Mouse (Mus musculus): ENCODE data around the gene Gm45783. TPM values are rescaled to one million over a fixed set of nuclear protein-coding genes. Genes with fewer than 3 reads are reported as not detected.
"Not testable (repeated sequence)": the region's sequence is repeated elsewhere in the genome, so short reads cannot be mapped to it uniquely, and the experiment has no call there.

The Gm45783 gene
- not detected in 2 replicates for polyA plus RNA-seq (2015; fragmentation: Nextera tagmentation; extraction: Ambion mirVana)

GRCm38 (mm10) chr7:7374431-7374830, at the start of gene Gm45783:
Gm45783 (minus strand) TSS chr7:7374573.
- 48% methylated on average over 12 of the region's 12 CpGs for WGBS
- ATAC-seq; H3K4me2 ChIP-seq (ENCODE audit: low read depth, low read length); H3K9ac ChIP-seq (ENCODE audit: low read depth, low read length); H3K36me3 ChIP-seq (ENCODE audit: control insufficient read depth, insufficient read depth, low read length); H3K4me3 ChIP-seq (ENCODE audit: low read length); H3K9me3 ChIP-seq (ENCODE audit: control insufficient read depth, low read length); H3K4me1 ChIP-seq (ENCODE audit: control insufficient read depth, insufficient read depth, low read length); H3K27me3 ChIP-seq (replicated peaks; ENCODE audit: control insufficient read depth, insufficient read depth, low read length); H3K27ac ChIP-seq (ENCODE audit: low read length): not testable (repeated sequence)

- not testable (repeated sequence) for H3K4me2 ChIP-seq (ENCODE audit: low read depth, low read length); H3K4me1 ChIP-seq (ENCODE audit: control insufficient read depth, insufficient read depth, low read length); H3K9me3 ChIP-seq (ENCODE audit: control insufficient read depth, low read length); H3K4me3 ChIP-seq (ENCODE audit: low read length); H3K27me3 ChIP-seq (replicated peaks; ENCODE audit: control insufficient read depth, insufficient read depth, low read length); H3K9ac ChIP-seq (ENCODE audit: low read depth, low read length); H3K27ac ChIP-seq (ENCODE audit: low read length); ATAC-seq; H3K36me3 ChIP-seq (ENCODE audit: control insufficient read depth, insufficient read depth, low read length)
These were observed 25.2 kb upstream of the Gm45783 start, which contains the start of gene Vmn2r31 for GRCm38 (mm10) chr7:7399603-7400002. Vmn2r31 (minus strand) TSS chr7:7399703.

- not testable (repeated sequence) for H3K27me3 ChIP-seq (replicated peaks; ENCODE audit: control insufficient read depth, insufficient read depth, low read length); H3K36me3 ChIP-seq (ENCODE audit: control insufficient read depth, insufficient read depth, low read length); H3K4me3 ChIP-seq (ENCODE audit: low read length); H3K9me3 ChIP-seq (ENCODE audit: control insufficient read depth, low read length); H3K4me1 ChIP-seq (ENCODE audit: control insufficient read depth, insufficient read depth, low read length); H3K27ac ChIP-seq (ENCODE audit: low read length); H3K4me2 ChIP-seq (ENCODE audit: low read depth, low read length); H3K9ac ChIP-seq (ENCODE audit: low read depth, low read length); ATAC-seq
- WGBS, result no CpG with 5 or more reads among the region's 1 CpGs
These were observed 36.9 kb downstream of the Gm45783 start, which contains the start of gene Vmn2r30 for GRCm38 (mm10) chr7:7337509-7337908. Vmn2r30 (minus strand) TSS chr7:7337609.

- 84% methylated on average over 16 of the region's 16 CpGs for WGBS
- Histone ChIP-seq H3K4me3 (ENCODE audit: low read length) (no peak overlapping the region), H3K9me3 (ENCODE audit: control insufficient read depth, low read length) (0 out of 2 replicates have a peak, but pooled peaks cover 3% of the 10 kb centered on the region), H3K36me3 (ENCODE audit: control insufficient read depth, insufficient read depth, low read length) (peaks cover 13% of the 10 kb centered on the region; the same call in 1 of the 2 replicates), H3K27ac (ENCODE audit: low read length) (no peak overlapping the region), H3K27me3 (replicated peaks; ENCODE audit: control insufficient read depth, insufficient read depth, low read length) (no peaks in the 10 kb centered on the region), H3K9ac (ENCODE audit: low read depth, low read length) (no peak overlapping the region), H3K4me2 (ENCODE audit: low read depth, low read length) (no peak overlapping the region), H3K4me1 (ENCODE audit: control insufficient read depth, insufficient read depth, low read length) (no peaks in the 10 kb centered on the region)
- no peak for ATAC-seq
These were observed 78.8 kb downstream of the Gm45783 start for GRCm38 (mm10) chr7:7295595-7295994.

Small RNA genes lying within 50 kb of the gene (microRNA-seq; reads per million reads assigned to microRNA genes)
- not detected for gene Mir5620

Other genes starting within 250 kb of the Gm45783 start
- 1.3 TPM in 2 replicates for gene Zfp773, start 237.8 kb downstream of the Gm45783 start, polyA plus RNA-seq (2015; fragmentation: Nextera tagmentation; extraction: Ambion mirVana)
- 1.9 and 2.0 TPM in 2 replicates for gene Zfp418, start 203.2 kb downstream of the Gm45783 start, polyA plus RNA-seq (2015; fragmentation: Nextera tagmentation; extraction: Ambion mirVana)
- gene Zfp772, start 164.6 kb downstream of the Gm45783 start, polyA plus RNA-seq (2015; fragmentation: Nextera tagmentation; extraction: Ambion mirVana), result 4.6 and 5.1 TPM in 2 replicates
- gene Vmn2r29, start 127.2 kb downstream of the Gm45783 start, polyA plus RNA-seq (2015; fragmentation: Nextera tagmentation; extraction: Ambion mirVana), result 0.64 TPM in 1 of 2 replicates, not detected in the other
- 3.6 and 4.2 TPM in 2 replicates for gene Gm45844, start 96.3 kb downstream of the Gm45783 start, polyA plus RNA-seq (2015; fragmentation: Nextera tagmentation; extraction: Ambion mirVana)
- 51.0 and 54.0 TPM in 2 replicates for gene Clcn4, start 73.7 kb downstream of the Gm45783 start, polyA plus RNA-seq (2015; fragmentation: Nextera tagmentation; extraction: Ambion mirVana)
- gene Vmn2r30, start 37.0 kb downstream of the Gm45783 start, polyA plus RNA-seq (2015; fragmentation: Nextera tagmentation; extraction: Ambion mirVana), result not detected in 2 replicates
- gene Vmn2r31, start 25.1 kb upstream of the Gm45783 start, polyA plus RNA-seq (2015; fragmentation: Nextera tagmentation; extraction: Ambion mirVana), result not detected in 2 replicates
- gene Vmn2r32, start 105.4 kb upstream of the Gm45783 start, polyA plus RNA-seq (2015; fragmentation: Nextera tagmentation; extraction: Ambion mirVana), result not detected in 2 replicates
- not detected in 2 replicates for gene Vmn2r33, start 192.2 kb upstream of the Gm45783 start, polyA plus RNA-seq (2015; fragmentation: Nextera tagmentation; extraction: Ambion mirVana)

All from intestine, embryonic 16.5 days (tissue).